Mouse (Mus musculus): ENCODE results near the gene Cstf1.

The Cstf1 gene

GRCm38 (mm10) chr2:172376999-172377515 is 6.6 kb downstream of the Cstf1 start:
- DNase-seq (ENCODE audit: low spot score), result no peak

DNA sequence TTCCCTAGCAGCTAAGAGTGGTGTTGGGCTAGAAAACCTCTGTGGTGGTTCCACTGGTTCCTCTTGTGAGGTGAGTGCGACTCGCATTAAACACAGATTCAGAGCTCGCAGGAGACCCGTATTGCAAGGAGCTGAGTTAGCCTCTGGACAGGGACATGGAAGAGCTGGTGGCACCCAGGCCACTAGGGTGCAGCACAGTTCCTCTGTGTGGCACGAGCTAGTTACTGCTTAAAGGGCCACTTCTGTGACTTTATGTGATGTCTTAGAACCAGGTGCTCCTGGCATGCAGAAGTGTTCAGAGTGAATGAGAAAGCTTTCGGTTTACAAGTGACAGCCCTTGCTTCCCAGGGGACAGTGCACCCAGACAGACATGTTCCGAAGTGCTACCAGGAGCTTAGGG is 7.9 kb downstream of the Cstf1 start:
- DNase-seq (ENCODE audit: low spot score), result peak; percentile 66

- no peak for DNase-seq (ENCODE audit: low spot score)
Observed at GRCm38 (mm10) chr2:172380513-172380912, 10.0 kb downstream of the Cstf1 start.

- no peak for DNase-seq (ENCODE audit: low spot score)
Observed at GRCm38 (mm10) chr2:172381341-172381740, 10.9 kb downstream of the Cstf1 start.

DNA sequence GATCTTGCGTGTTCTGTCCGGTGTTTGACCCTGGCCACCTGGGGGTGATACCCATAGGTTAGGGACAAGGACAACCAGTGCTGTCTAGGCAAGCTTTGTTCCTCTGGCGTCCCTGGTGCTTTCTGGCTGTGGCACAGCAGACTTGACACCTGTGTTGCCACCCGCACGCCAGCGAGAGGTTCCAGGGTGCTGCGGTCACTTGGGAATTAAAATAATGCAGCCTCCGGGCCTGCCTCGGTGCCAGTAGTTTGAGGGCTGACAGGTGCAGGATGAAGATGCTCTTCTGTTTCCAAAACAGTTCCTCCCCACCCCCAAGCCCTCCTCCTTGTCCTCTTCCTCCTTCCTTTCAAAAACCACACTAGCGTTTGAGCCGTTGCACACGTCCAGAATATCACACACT is 11.4 kb downstream of the Cstf1 start:
- DNase-seq (ENCODE audit: low spot score), result no peak

GRCm38 (mm10) chr2:172384715-172385114 is 14.2 kb downstream of the Cstf1 start:
- DNase-seq (ENCODE audit: low spot score), result no peak

- no peak for DNase-seq (ENCODE audit: low spot score)
Observed at GRCm38 (mm10) chr2:172390341-172390740, 19.9 kb downstream of the Cstf1 start.

- DNase-seq (ENCODE audit: low spot score), result no peak
Observed at GRCm38 (mm10) chr2:172392041-172392521, 21.6 kb downstream of the Cstf1 start.

DNA sequence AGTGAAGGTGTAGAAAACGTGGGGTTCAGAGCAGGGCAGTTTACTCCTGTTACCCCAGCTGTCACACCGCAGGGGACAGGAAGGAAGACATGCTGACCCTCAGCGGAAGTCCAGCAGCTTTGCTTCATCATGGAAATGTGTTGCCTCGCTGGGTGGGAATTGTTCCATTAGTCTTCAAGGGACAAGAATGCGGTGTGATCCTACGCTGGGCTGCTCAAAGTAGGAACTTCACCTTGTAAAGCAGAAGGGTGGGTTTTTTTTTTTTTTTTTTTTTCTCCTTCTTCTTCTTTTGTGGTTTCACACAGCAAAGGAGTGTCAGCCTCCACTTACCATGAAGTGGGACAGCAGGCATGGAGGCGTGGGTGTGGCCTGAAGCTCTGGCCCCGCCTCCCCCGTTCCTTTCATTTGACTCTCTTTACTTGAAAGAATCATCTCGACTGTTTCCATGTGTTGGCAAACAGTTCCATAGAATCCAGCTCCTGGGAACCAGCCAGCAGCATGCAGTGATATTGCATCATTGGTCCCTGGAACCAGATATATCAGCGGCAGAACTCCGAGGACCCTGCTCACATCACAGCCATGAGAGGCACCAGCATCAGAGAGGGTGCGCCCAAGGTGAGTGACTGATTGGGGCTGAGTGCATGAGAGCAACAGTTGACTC is 23.0 kb downstream of the Cstf1 start, which contains the start of gene Cass4:
Cass4 (plus strand) TSS at position 404 of the 661 bp plus-strand sequence.
- DNase-seq (ENCODE audit: low spot score), result no peak

- DNase-seq (ENCODE audit: low spot score), result no peak
Observed at GRCm38 (mm10) chr2:172394052-172394392, 23.5 kb downstream of the Cstf1 start.

DNA sequence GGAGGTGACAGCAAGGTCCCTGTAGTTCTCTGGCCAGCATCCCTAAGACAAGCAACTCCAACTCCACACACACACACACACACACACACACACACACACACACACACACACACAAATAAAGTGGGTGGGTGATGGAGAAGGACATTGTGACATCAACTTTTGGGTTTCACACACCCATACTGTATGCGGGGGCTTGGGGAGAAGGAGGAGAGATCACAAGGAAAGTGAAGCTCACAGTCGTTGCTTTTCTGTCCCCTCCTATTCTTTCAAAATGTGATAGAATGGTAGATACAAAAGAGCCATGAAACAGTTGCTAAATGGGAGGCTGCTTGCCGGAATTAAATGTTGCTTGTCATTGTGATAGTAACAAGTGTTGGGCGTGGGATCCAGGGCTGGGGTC is 24.2 kb downstream of the Cstf1 start:
- no peak for DNase-seq (ENCODE audit: low spot score)

GRCm38 (mm10) chr2:172395961-172396360 is 25.5 kb downstream of the Cstf1 start:
- DNase-seq (ENCODE audit: low spot score), result no peak

DNA sequence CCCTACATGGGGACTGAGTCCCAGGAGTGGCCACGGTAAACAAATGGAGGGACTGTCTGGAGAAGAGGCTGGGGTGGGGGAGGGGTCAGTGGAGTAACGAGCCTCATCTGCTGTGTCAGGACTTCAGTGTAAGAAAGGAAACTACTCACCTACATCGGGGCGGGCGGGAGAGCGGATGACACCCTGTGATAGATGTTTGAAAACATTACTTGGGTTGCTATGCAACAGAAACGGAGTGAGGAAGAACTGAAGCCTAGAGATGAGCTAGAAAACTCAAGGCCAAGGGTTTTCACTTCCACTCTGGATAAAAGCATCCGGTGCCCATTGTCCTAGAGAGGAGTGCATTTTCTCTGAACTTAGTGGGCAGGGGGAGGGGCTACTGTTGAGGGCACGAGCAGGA is 29.4 kb downstream of the Cstf1 start:
- DNase-seq (ENCODE audit: low spot score), result no peak

- no peak for DNase-seq (ENCODE audit: low spot score)
Observed at GRCm38 (mm10) chr2:172401116-172401825, 30.8 kb downstream of the Cstf1 start.

GRCm38 (mm10) chr2:172404239-172404638 is 33.8 kb downstream of the Cstf1 start:
- no peak for DNase-seq (ENCODE audit: low spot score)

GRCm38 (mm10) chr2:172405011-172405410 is 34.5 kb downstream of the Cstf1 start:
- DNase-seq (ENCODE audit: low spot score), result no peak

DNA sequence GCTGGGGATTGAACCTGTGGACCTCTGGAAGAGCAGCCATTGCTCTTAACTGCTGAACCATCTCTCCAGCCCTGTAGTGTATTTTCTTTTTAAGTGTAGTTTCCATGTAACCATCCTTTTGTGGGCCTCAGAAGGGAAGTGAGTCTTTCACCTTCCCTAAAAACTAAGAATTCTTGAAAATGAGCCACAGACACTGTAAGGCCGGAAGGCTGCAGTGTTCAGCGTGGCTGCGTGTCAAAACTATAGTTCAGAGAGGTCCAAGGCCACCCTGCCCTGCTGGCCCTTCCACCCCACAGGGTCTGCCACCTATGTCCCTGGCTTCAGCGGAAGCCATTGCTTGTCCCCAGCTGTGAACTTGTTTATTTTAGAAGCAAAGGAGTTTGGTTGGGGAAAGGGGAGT is 35.7 kb downstream of the Cstf1 start:
- DNase-seq (ENCODE audit: low spot score), result no peak

DNA sequence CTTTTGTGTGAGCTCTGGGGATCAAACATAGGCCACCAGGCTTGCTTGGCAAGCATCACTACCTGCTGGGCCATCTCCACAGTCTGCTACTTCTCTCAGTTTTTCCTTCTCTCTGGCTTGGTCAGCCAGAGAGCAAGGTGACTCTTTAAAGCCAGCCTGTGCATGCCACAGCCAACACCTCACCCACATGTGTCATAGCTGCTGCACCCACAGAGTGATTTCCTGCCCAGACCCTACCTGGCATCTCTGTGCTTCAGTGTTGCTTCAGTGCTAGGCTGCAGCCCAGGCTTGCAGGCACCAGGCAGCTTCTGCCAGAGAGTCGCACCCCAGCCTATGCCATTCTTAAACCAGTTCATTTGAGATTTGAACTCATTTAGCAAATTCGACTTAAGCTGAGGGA is 37.0 kb downstream of the Cstf1 start:
- no peak for DNase-seq (ENCODE audit: low spot score)

DNA sequence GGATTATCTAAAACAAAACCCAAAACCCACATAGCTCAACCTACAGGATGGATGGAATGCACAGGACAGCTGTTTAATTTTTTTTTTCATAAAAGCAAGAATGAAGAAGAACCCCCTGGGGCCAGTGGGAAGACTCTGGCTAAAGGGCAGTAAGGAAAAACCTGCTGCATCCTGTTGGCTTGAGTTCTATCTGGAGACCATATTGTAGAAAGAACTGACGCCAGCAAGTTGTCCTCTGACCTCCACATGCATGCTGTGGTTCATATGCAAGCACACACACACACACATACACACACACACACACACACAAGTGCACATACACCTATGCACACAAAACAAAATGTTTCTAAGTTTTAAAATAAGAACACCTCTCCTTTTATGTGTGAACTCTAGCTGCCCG is 40.2 kb downstream of the Cstf1 start:
- no peak for DNase-seq (ENCODE audit: low spot score)

GRCm38 (mm10) chr2:172411091-172411490 is 40.6 kb downstream of the Cstf1 start:
- DNase-seq (ENCODE audit: low spot score), result no peak

GRCm38 (mm10) chr2:172412454-172412853 is 42.0 kb downstream of the Cstf1 start:
- DNase-seq (ENCODE audit: low spot score), result peak; percentile 78

DNA sequence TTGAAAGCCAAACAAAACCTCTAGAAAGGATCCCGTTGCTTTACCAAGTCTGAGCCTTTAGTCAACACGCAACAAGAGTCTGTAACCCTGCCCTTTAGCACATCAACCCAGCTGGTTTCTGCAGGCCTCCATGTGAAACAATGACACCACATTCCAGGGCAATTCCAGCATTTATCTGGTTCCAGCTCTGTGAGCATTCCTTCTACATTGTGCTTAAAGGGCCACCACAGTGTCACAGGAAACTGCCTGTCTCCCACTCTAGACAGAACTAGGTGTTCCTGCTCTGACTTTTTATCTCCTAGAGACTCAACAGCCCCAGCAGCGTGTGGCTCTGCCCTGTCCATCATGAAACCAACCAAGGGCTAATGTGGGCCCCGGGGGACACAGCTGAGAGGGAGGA is 42.8 kb downstream of the Cstf1 start:
- peak; percentile 51 for DNase-seq (ENCODE audit: low spot score)

DNA sequence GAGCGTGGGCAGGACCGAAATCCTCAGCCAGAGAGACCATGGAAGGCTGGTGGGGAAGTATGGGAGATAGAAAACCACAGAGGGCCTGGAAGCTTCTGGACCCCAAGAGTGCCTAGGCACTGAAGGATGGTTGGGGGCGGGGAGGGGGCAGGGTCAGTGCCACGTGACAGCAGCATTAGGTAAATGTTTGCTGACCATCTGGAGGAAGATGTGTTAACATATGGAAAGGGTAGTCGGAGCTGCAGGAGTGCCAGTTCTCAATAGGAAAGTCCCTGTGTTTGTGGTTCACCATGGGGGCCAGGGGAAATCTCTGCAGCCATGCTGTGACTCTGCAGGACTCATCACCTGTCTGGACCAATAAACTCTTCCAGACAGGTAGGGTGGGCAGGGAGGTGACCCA is 43.4 kb downstream of the Cstf1 start:
- DNase-seq (ENCODE audit: low spot score), result no peak

GRCm38 (mm10) chr2:172416218-172416617 is 45.7 kb downstream of the Cstf1 start:
- DNase-seq (ENCODE audit: low spot score), result no peak

Measured in embryo, embryonic 10 days (tissue).